Mouse (Mus musculus): Measurements from ENCODE around the gene Mast4. TPM values are rescaled to one million over a fixed set of nuclear protein-coding genes. Genes with fewer than 3 reads are reported as not detected.
A peak's percentile ranks its signal among the peaks of the same experiment; 100 is the strongest.

Gene Mast4
- polyA plus RNA-seq, 1 experiment = 0.27 TPM

DNA sequence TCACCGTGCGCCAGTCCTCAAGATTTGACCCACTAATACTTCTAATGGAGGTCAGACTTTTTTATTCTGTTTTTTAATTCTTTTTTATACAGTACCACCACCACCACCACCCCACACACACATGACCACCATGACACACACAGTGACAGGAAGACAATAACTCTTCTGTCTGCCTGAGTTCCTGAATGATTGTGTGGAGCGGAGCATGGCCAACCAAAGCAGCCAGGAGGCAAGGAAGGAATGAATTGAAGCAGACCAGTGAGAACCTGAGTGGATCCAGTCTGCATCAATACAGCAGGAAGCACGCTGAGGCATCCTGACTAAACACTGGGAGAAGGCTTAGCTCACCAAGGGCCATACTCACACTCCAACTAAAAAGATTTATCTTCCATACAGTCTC, 219.2 kb downstream of the Mast4 start:
- TF ChIP-seq POLR2A (IDR thresholded peaks at IDR 0.05; ENCODE audit: borderline replicate concordance, low read depth, low read length) (no peak), CTCF (IDR thresholded peaks at IDR 0.05; ENCODE audit: low read depth, low read length) (no peak)
- H3K27ac ChIP-seq (ENCODE audit: insufficient read depth, low read depth, low read length) = no peak overlapping the region

GRCm38 (mm10) chr13:103114274-103114673, 220.0 kb downstream of the Mast4 start:
- Histone ChIP-seq H3K27ac (ENCODE audit: insufficient read depth, low read depth, low read length) (no peak overlapping the region), H3K4me3 (ENCODE audit: insufficient read depth, low read length) (no peak overlapping the region), H3K4me1 (ENCODE audit: control insufficient read depth, insufficient read depth, low read length) (no peaks in the 10 kb centered on the region)
- TF ChIP-seq CTCF (IDR thresholded peaks at IDR 0.05; ENCODE audit: low read depth, low read length) (no peak), POLR2A (IDR thresholded peaks at IDR 0.05; ENCODE audit: borderline replicate concordance, low read depth, low read length) (no peak)

More for the DNA sequence above, 219.2 kb downstream of the Mast4 start:
- Histone ChIP-seq H3K4me1 (ENCODE audit: control insufficient read depth, insufficient read depth, low read length) (no peaks in the 10 kb centered on the region), H3K4me3 (ENCODE audit: insufficient read depth, low read length) (no peak overlapping the region)

DNA sequence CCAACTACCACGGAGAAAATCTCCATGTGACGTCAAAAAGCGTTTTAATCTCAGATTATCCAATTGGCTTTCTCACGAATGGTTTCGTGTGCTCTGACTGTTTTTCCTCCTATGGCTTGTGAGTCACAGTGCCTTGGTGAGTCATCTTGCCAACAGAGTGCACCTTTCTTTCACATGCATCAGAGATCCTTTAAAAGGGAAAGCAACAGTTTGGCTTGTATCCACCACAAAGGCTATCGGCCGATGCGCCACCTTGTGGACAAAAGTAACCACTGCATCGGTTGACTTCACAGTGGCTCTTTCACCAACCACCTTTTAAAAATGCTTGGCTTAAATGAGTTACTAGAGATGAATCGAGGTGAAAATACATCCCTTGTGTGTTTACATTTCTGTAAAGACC, 224.4 kb downstream of the Mast4 start:
- Histone ChIP-seq H3K27ac (ENCODE audit: insufficient read depth, low read depth, low read length) (no peak overlapping the region), H3K4me3 (ENCODE audit: insufficient read depth, low read length) (no peak overlapping the region)
- TF ChIP-seq POLR2A (IDR thresholded peaks at IDR 0.05; ENCODE audit: borderline replicate concordance, low read depth, low read length) (no peak), CTCF (IDR thresholded peaks at IDR 0.05; ENCODE audit: low read depth, low read length) (peak; percentile 73)

DNA sequence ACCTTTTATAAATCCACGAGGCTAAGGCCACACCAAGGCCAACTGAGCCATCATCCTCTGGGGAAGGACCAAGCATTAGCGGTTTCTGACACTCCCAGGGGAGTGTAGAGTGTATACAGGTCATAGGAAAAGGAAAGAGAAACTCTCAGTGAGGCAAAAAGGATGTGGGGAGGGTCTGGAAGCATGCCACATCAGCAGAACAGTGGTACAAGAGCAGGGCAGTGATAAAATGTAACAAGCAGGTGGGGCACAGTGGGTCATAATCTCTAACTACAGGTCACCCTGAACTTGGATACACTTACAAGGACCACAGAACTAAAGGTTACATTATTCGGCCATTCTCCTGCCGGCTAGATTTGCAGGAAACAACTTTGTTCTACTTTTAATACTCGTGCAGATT, 226.9 kb downstream of the Mast4 start:
- H3K27ac ChIP-seq (ENCODE audit: insufficient read depth, low read depth, low read length) = no peak overlapping the region
- no peak for TF ChIP-seq CTCF (IDR thresholded peaks at IDR 0.05; ENCODE audit: low read depth, low read length)
- TF ChIP-seq POLR2A (IDR thresholded peaks at IDR 0.05; ENCODE audit: borderline replicate concordance, low read depth, low read length) = no peak
- H3K4me3 ChIP-seq (ENCODE audit: insufficient read depth, low read length) = no peak overlapping the region
- H3K4me1 ChIP-seq (ENCODE audit: control insufficient read depth, insufficient read depth, low read length) = no peaks in the 10 kb centered on the region

More for the DNA sequence above, 224.4 kb downstream of the Mast4 start:
- no peaks in the 10 kb centered on the region for H3K4me1 ChIP-seq (ENCODE audit: control insufficient read depth, insufficient read depth, low read length)

- Histone ChIP-seq H3K4me1 (ENCODE audit: control insufficient read depth, insufficient read depth, low read length) (no peaks in the 10 kb centered on the region), H3K4me3 (ENCODE audit: insufficient read depth, low read length) (no peak overlapping the region), H3K27ac (ENCODE audit: insufficient read depth, low read depth, low read length) (no peak overlapping the region)
- TF ChIP-seq CTCF (IDR thresholded peaks at IDR 0.05; ENCODE audit: low read depth, low read length) (no peak), POLR2A (IDR thresholded peaks at IDR 0.05; ENCODE audit: borderline replicate concordance, low read depth, low read length) (no peak)
Observed at GRCm38 (mm10) chr13:103102598-103102997, 231.7 kb downstream of the Mast4 start.

GRCm38 (mm10) chr13:103096346-103097150, 237.7 kb downstream of the Mast4 start:
- Histone ChIP-seq H3K4me1 (ENCODE audit: control insufficient read depth, insufficient read depth, low read length) (peaks cover 2% of the 10 kb centered on the region; the same call in 1 of the 2 replicates), H3K27ac (ENCODE audit: insufficient read depth, low read depth, low read length) (no peak overlapping the region), H3K4me3 (ENCODE audit: insufficient read depth, low read length) (peak overlapping the region; percentile 40)
- TF ChIP-seq CTCF (IDR thresholded peaks at IDR 0.05; ENCODE audit: low read depth, low read length) (no peak), POLR2A (IDR thresholded peaks at IDR 0.05; ENCODE audit: borderline replicate concordance, low read depth, low read length) (no peak)

GRCm38 (mm10) chr13:103095491-103095890, 238.8 kb downstream of the Mast4 start:
- TF ChIP-seq CTCF (IDR thresholded peaks at IDR 0.05; ENCODE audit: low read depth, low read length) (no peak), POLR2A (IDR thresholded peaks at IDR 0.05; ENCODE audit: borderline replicate concordance, low read depth, low read length) (no peak)
- H3K4me3 ChIP-seq (ENCODE audit: insufficient read depth, low read length) = no peak overlapping the region
- H3K27ac ChIP-seq (ENCODE audit: insufficient read depth, low read depth, low read length) = no peak overlapping the region
- H3K4me1 ChIP-seq (ENCODE audit: control insufficient read depth, insufficient read depth, low read length) = peaks cover 2% of the 10 kb centered on the region; the same call in 1 of the 2 replicates

DNA sequence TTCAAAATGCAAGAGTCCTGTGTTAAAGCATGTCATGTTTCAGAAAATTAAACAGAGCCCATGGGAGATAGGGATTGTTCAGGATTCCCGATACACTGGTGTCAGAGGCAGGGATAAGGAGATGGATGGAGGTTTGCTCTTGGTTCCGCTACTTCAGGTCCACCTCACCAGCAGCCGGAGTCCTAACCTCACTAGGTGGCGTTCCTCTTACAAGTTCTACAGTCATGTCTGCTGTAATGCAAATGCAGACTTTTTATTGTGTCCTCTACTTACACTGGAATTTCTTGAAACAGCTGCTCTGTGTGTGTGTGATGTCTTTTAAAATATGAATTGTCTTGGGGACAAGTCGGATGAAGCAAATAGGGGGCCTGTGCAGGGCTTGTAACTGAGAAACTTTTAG, 239.7 kb downstream of the Mast4 start:
- H3K27ac ChIP-seq (ENCODE audit: insufficient read depth, low read depth, low read length) = no peak overlapping the region
- TF ChIP-seq CTCF (IDR thresholded peaks at IDR 0.05; ENCODE audit: low read depth, low read length) (no peak), POLR2A (IDR thresholded peaks at IDR 0.05; ENCODE audit: borderline replicate concordance, low read depth, low read length) (no peak)
- H3K4me1 ChIP-seq (ENCODE audit: control insufficient read depth, insufficient read depth, low read length) = peaks cover 2% of the 10 kb centered on the region; the same call in 1 of the 2 replicates
- H3K4me3 ChIP-seq (ENCODE audit: insufficient read depth, low read length) = no peak overlapping the region

- TF ChIP-seq CTCF (IDR thresholded peaks at IDR 0.05; ENCODE audit: low read depth, low read length) = no peak
- TF ChIP-seq POLR2A (IDR thresholded peaks at IDR 0.05; ENCODE audit: borderline replicate concordance, low read depth, low read length) = no peak
Observed at GRCm38 (mm10) chr13:103093713-103094112, 240.6 kb downstream of the Mast4 start.

DNA sequence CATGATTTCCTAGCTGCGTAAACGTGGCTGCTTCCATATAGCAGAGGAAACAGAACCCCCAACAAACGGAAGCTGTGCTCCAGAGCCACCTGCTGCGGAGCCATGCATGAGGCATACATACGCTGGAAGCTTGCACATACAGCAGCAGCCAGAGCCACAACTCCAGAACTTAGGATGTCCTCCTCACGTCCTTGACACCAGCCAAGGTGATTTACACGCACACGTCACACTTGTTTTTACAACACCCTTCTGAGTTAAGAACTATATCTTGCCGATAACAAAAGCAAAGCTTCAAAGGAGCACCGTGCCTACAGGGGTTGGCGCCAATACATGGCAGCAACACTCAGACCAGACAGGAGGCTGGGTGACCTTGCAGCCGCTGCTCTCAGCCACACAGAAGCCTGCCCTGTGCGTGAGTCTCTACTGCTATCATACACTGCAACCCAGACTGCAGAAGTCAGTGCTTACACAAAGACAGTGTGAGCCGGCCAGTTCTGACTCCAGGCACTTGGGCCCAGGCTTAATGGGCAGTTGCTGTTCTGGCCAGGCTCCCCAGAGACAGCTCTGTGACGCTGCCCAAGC, 248.7 kb downstream of the Mast4 start:
- Histone ChIP-seq H3K27ac (ENCODE audit: insufficient read depth, low read depth, low read length) (no peak overlapping the region), H3K4me3 (ENCODE audit: insufficient read depth, low read length) (no peak overlapping the region), H3K4me1 (ENCODE audit: control insufficient read depth, insufficient read depth, low read length) (no peaks in the 10 kb centered on the region)
- TF ChIP-seq CTCF (IDR thresholded peaks at IDR 0.05; ENCODE audit: low read depth, low read length) (no peak), POLR2A (IDR thresholded peaks at IDR 0.05; ENCODE audit: borderline replicate concordance, low read depth, low read length) (no peak)

More at GRCm38 (mm10) chr13:103093713-103094112, 240.6 kb downstream of the Mast4 start:
- H3K27ac ChIP-seq (ENCODE audit: insufficient read depth, low read depth, low read length) = no peak overlapping the region
- H3K4me1 ChIP-seq (ENCODE audit: control insufficient read depth, insufficient read depth, low read length) = peaks cover 2% of the 10 kb centered on the region; the same call in 1 of the 2 replicates
- no peak overlapping the region for H3K4me3 ChIP-seq (ENCODE audit: insufficient read depth, low read length)
